Mouse (Mus musculus): Measurements from ENCODE around the gene Asb6.

The Asb6 gene

GRCm38 (mm10) chr2:30834373-30835022, 4.4 kb upstream of the Asb6 start, which contains the start of gene Prrx2:
TSS of gene Prrx2 (plus strand) at chr2:30834972.
- ATAC-seq (ENCODE audit: low TSS enrichment), result no peak

DNA sequence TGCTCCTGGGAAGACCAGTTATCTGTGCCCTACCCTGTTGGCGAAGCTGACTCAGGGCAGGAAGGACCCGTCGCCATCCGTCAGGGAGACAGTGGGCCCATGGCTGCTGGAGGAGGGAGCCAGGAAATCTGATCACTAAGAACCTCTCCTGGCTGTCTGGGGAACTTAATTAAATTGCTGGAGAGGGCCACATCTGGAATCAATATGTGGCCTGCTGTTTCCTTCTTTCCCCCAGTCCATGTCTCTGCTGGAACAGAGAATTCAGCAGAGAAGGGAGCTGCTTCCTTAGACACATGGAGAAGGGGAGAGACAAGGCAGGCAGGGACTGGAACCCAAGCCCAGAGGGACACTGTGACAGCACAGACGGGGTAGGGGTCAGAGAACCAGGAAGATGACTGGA, 3.5 kb upstream of the Asb6 start:
- no peak for ATAC-seq (ENCODE audit: low TSS enrichment)

GRCm38 (mm10) chr2:30829315-30829714, 818 bp downstream of the Asb6 start:
- ATAC-seq (ENCODE audit: low TSS enrichment), result no peak

- ATAC-seq (ENCODE audit: low TSS enrichment), result peak; percentile 84
Observed at GRCm38 (mm10) chr2:30827749-30828475, 2.2 kb downstream of the Asb6 start.

GRCm38 (mm10) chr2:30826825-30827748, 3.0 kb downstream of the Asb6 start:
- peak; percentile 20; the same call in 1 of the 2 replicates for ATAC-seq (ENCODE audit: low TSS enrichment)

GRCm38 (mm10) chr2:30823385-30824153, 6.6 kb downstream of the Asb6 start:
- ATAC-seq (ENCODE audit: low TSS enrichment), result peak; percentile 18; the same call in 1 of the 2 replicates

- ATAC-seq (ENCODE audit: low TSS enrichment), result no peak
Observed at GRCm38 (mm10) chr2:30822460-30822859, 7.7 kb downstream of the Asb6 start.

DNA sequence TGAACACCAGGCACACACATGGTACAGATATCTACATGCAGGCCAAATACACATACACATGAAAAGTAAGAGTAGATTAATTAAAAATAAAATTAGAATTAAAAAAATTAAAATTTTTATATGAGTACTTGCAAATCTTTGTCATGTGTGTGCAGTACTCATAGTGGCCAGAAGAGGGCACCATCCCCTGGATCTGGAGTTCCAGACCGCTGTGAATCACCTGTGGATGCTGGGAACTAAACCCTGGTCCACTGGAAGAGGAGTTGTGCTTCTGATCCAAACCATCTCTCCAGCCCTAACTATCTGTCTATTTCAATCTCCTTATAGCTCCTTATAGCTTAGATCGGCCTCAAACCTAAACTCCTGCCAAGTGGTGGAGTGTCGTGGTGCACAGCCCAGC, 9.1 kb downstream of the Asb6 start:
- ATAC-seq (ENCODE audit: low TSS enrichment), result no peak

GRCm38 (mm10) chr2:30819873-30820272, 10.3 kb downstream of the Asb6 start:
- no peak for ATAC-seq (ENCODE audit: low TSS enrichment)

- ATAC-seq (ENCODE audit: low TSS enrichment), result no peak
Observed at GRCm38 (mm10) chr2:30816383-30816782, 13.8 kb downstream of the Asb6 start.

DNA sequence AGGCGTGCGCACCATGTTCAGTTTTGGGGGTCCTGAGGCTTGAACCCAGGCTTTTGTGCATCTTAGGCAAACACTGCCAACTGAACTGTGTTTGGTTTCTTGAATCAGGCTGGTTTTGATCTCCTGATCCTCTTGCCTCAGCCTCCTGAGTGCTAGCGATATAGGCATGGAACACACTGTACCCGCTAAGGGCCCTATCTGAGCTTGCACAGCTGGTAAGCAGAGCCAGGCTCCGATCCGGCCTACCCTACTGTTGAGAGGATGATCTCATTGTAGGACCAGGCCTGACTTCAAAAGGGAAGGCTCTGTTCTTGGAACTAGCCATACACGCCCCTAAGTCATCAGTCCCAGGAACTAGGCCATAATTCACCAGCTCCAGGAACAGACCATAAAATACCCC, 19.6 kb downstream of the Asb6 start:
- ATAC-seq (ENCODE audit: low TSS enrichment), result no peak

DNA sequence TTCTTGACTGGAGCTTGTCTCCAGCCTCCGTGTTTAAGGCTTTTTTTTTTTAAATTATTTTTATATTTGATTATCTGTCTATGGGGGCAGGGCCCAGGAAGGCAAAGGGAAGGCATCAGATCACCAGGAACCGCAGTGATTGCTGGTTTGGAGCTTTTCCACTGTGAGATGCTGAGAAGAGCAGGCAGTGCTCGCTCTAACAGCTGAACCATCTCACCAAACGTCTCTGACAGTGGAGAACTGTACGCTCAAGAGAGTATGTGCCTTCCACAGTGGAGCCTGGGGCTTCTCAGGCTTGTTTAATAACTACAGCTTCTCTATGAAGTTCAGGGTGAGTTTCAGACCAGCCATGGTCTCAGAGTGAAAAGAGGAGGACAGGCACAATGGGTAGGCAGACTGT, 20.6 kb downstream of the Asb6 start:
- ATAC-seq (ENCODE audit: low TSS enrichment), result no peak

GRCm38 (mm10) chr2:30808296-30808655, 21.9 kb downstream of the Asb6 start:
- no peak for ATAC-seq (ENCODE audit: low TSS enrichment)

DNA sequence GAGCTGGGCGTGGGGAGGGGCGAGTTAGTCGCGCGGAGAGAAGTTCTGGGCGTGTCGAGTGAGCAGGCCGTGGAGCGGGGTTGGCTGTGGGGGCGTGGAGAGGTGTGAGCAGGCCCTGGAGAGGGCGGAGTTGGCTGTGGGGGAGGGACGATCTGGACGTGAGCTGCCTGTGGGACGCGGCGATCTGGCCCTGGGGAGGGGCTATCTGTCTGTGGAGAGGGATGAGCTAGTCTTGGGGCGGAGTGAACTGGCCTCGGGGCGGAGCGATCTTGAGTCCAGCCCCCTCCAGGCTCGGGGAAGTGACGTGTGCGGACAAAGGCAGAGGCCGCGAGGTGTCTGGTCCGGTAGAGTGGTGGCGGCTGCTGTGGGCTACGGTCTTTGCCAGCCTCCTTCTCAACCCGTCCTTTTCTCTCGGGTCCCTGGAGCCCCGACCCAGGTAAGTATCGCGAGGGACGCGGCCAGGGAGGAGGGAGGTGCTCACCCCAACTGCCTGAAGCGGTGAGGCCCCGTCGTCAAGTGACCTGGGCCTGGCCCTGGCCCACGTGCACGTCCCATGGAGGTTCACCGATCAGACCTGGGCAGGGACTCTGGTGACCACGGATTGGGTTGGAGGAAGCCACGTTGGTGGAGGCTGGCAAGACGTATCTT, 22.4 kb downstream of the Asb6 start, which contains the start of gene Ntmt1:
Ntmt1 (plus strand) TSS at position 179 of the 648 bp plus-strand sequence.
- ATAC-seq (ENCODE audit: low TSS enrichment), result peak; percentile 97

GRCm38 (mm10) chr2:30807147-30807647, 22.9 kb downstream of the Asb6 start:
- ATAC-seq (ENCODE audit: low TSS enrichment), result peak; percentile 27

- ATAC-seq (ENCODE audit: low TSS enrichment), result no peak
Observed at GRCm38 (mm10) chr2:30805983-30806382, 24.1 kb downstream of the Asb6 start.

DNA sequence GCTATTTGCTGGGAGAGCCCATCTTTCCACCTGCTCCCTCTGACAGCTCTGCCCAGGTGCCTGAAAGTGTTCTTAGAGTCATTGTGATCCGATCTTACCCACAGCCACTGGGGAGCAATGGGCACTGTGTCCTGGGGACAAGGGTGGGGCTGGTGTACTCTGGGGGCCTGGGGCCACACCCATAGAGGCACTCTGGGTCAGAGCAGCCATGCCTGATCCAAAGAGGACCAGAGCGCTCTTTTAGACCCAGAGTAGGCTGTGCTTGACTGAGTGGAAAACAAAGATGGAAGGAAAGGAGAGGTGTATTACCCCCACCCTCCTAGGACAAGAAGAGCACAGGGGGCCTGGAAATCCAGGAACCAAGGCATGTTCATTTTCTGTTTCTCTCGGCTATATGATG, 26.5 kb downstream of the Asb6 start, which contains the start of gene 1700001O22Rik:
1700001O22Rik (minus strand) TSS at position 58 of the 400 bp plus-strand sequence.
- ATAC-seq (ENCODE audit: low TSS enrichment), result no peak

DNA sequence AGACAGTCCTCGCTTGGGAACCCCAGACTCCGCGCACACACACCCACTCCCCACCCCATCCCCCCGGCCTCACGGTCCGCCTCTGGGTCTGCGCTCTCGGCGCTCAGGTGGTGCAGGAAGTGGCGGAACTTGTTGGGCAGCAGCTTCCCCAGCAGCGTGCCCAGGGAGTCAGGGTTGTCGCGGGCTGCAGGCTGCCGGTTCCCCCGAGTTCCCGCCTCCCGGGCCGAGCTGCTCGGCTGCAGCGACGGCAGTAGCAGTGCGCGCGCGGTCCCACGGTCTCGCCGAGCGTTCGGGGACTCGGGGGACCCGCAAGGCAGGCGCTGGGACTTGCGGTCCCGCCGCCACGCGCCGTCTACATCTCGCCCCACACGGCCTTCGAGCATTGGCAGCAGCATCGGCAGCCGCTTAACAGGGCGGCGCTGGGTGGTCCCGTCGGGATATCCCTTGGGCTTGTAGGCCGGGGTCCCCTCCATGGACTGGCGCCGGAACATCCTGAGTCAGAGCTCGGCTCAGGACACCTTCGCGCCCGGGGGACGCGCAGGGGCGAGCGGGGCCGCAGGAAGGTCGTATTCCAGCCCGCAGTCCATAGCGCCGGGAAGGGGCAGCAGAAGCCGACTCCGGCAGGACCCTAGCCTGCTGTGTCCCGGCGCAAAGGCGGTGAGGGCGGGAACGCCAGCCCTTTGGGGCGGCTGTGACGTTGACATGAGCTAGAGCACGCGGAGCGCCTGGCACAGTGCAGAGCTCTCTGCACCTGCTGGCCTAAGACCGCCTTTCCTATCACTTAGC, 28.9 kb downstream of the Asb6 start:
- ATAC-seq (ENCODE audit: low TSS enrichment), result peak; percentile 42; the same call in 1 of the 2 replicates

DNA sequence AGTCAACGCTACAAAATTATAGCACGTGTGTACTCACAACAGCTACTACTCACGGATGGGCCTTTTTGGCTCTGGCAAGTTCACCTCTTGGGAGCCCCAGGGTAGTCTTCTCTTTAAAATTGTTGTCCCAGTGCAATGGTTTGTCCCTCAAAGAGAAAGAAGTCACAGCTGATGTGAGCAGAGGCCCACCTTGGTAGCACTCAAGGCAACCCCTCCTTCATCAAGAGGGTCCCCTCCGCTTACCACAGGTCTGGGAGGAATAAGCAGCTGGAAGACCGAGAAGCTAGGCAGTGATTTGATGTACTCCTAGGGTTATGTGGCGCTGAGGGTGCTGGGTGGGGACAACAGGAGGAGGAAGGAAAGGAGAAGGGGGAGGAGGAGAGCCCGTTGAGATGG, 29.5 kb downstream of the Asb6 start:
- no peak for ATAC-seq (ENCODE audit: low TSS enrichment)

DNA sequence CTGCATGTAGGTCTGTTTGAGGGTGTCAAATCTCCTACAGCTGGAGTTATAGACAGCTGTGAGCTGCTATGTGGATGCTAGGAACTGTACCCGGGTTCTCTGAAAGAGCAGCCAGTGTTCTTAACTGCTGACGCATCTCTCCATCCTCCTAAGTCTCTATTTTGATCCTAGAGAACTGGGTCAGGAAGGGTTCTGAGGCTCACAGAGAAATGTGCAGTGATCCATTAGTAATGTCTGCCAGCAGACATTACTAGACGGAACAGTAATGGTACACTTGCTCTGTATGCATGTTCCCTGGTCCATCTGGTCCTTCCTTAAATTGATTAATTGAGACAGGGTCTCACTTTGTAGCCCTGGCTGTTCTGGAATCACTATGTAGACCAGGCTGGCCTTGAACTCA, 30.7 kb downstream of the Asb6 start:
- no peak for ATAC-seq (ENCODE audit: low TSS enrichment)

Measured in frontal cortex, adult (tissue).